Mouse (Mus musculus) brain, embryonic 14.5 days (tissue): ENCODE data around the gene Rbfox3.

Experiments
- CTCF ChIP-seq: fragments of 200-500 bp; IDR thresholded peaks from 2 replicates; pipeline ENCODE4 v1.5.1; 2012; ENCODE audit warnings: inconsistent platforms, mild to moderate bottlenecking, moderate library complexity, borderline replicate concordance; ENCODE audit not compliant: insufficient read depth, insufficient read length; ENCODE audit errors: extremely low read depth
- POLR2A ChIP-seq: fragments of 200-500 bp; IDR thresholded peaks from 2 replicates; pipeline ENCODE4 v1.6.1; 2012; ENCODE audit warnings: mild to moderate bottlenecking, inconsistent platforms, borderline replicate concordance; ENCODE audit not compliant: poor library complexity, insufficient read depth, insufficient read length, severe bottlenecking; ENCODE audit errors: extremely low read depth

GRCm38 (mm10) chr11:118637718-118638117, 273.7 kb downstream of the Rbfox3 start:
- TF ChIP-seq CTCF (no peak), POLR2A (no peak)
